Mouse (Mus musculus): ENCODE data around the gene Orai2.
"Not testable (repeated sequence)": the region's sequence is repeated elsewhere in the genome, so short reads cannot be mapped to it uniquely, and the experiment has no call there.

The Orai2 gene

GRCm38 (mm10) chr5:136137658-136138274 is 32.7 kb downstream of the Orai2 start:
- no peak for DNase-seq (ENCODE audit: low spot score in 2 of 2)

GRCm38 (mm10) chr5:136136292-136136990 is 34.1 kb downstream of the Orai2 start:
- DNase-seq (ENCODE audit: low spot score in 2 of 2), result no peak

GRCm38 (mm10) chr5:136135571-136136291 is 34.8 kb downstream of the Orai2 start, which contains the start of the genes Lrwd1 and Alkbh4:
Gene Lrwd1, minus strand, starts transcription at chr5:136136074.
Gene Alkbh4, plus strand, starts transcription at chr5:136136146.
- peak; percentile 94 to 95 for DNase-seq (ENCODE audit: low spot score in 2 of 2)

- DNase-seq (ENCODE audit: low spot score in 2 of 2), result no peak
Measured at GRCm38 (mm10) chr5:136122165-136122564, 48.3 kb downstream of the Orai2 start.

GRCm38 (mm10) chr5:136116784-136117112 is 53.8 kb downstream of the Orai2 start:
- no peak for DNase-seq (ENCODE audit: low spot score in 2 of 2)

GRCm38 (mm10) chr5:136115891-136116783 is 54.4 kb downstream of the Orai2 start, which contains the start of gene Polr2j:
Gene Polr2j, plus strand, starts transcription at chr5:136116631.
- peak; percentile 94 to 96 for DNase-seq (ENCODE audit: low spot score in 2 of 2)

- DNase-seq (ENCODE audit: low spot score in 2 of 2), result not testable (repeated sequence)
Measured at GRCm38 (mm10) chr5:136113546-136113945, 57.0 kb downstream of the Orai2 start.

GRCm38 (mm10) chr5:136109042-136109441 is 61.5 kb downstream of the Orai2 start:
- DNase-seq (ENCODE audit: low spot score in 2 of 2), result no peak

GRCm38 (mm10) chr5:136108486-136108885 is 62.0 kb downstream of the Orai2 start:
- DNase-seq (ENCODE audit: low spot score in 2 of 2), result no peak

GRCm38 (mm10) chr5:136104511-136104910 is 66.0 kb downstream of the Orai2 start:
- DNase-seq (ENCODE audit: low spot score in 2 of 2), result no peak

- peak; percentile 61 to 70 for DNase-seq (ENCODE audit: low spot score in 2 of 2)
Measured at GRCm38 (mm10) chr5:136102099-136102820, 68.3 kb downstream of the Orai2 start.

- no peak for DNase-seq (ENCODE audit: low spot score in 2 of 2)
Measured at GRCm38 (mm10) chr5:136098536-136098935, 72.0 kb downstream of the Orai2 start.
